Mouse (Mus musculus) naive thymus-derived CD4-positive, alpha-beta T cell, adult 2 months (primary cell): Measurements from ENCODE around the gene Chtf18.
"Not testable (repeated sequence)": the region's sequence is repeated elsewhere in the genome, so short reads cannot be mapped to it uniquely, and the experiment has no call there.

ENCODE experiments used
- DNase-seq: peaks from one replicate; pipeline ENCODE4 v3.0.0-alpha.2; 2011; ENCODE audit warnings: low read depth

Gene Chtf18

GRCm38 (mm10) chr17:25727265-25728008 is at the start of gene Chtf18, which contains the start of gene Rpusd1:
TSS of gene Chtf18 (minus strand) at chr17:25727419.
TSS of gene Rpusd1 (plus strand) at chr17:25727670.
- DNase-seq = peak; percentile 98

DNA sequence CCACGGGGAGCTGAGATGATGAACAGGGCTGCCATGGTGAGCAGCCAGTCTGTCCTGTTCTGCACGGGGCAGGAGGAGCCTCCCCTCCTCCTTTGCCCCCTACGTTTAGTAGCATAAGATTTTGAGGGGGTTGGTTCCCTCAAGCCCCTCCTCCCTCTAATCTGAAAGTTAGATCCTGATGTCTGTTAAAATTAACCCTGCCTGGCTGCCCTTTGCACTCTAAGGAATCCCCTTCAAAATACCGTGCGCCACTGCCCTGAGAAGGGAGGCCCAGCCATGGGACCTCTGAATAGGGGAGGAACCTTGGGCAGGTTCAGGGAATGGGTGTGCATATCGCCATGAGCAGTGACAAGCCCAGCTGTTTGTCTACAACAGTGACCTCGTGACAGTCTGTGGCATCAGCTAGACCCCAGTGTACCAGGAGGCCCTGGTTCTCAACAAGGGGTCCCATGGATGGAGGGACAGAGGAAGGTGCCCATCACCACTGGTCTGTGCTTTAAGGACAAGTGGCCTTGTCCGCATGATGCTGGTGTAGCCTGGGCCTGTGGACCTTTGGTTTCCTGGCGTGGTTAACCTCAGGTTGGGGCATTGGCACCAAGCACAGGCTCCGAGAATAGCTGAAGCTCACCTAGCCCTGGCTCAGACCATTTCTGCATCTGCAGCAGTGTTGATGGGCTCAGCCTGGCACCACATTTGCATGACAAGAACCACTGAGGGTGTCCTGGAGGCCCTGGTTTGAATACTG is 48.3 kb upstream of the Chtf18 start:
- no peak for DNase-seq

DNA sequence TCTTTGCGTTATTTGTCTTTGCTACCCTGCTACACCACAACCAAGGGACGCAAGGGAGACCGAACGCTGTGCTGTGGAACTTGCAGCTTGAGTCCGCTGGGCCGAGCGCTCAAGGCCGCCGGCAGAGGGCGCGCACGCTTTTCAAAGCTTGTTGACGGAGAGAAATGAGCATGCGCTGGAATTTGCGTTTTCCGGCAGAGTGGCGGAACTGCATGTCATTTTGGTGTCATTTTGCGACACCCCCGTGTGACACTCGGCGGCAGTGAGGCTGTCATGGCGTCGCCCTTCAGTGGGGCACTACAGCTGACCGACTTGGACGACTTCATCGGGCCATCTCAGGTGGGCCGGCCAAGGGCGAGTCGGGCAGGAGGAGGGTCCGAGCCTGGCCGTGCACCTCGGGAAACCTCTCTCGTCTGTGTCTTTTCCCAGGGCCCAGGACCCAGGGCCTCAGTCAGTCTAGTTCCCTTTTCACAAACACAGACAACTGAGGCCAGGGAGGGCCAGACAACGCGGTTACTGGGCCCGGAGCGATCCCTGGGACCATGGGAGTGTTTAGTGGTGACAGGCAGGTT is 46.4 kb upstream of the Chtf18 start, which contains the start of gene Narfl:
Narfl (plus strand) TSS at position 228 of the 572 bp plus-strand sequence.
- peak; percentile 99 for DNase-seq

DNA sequence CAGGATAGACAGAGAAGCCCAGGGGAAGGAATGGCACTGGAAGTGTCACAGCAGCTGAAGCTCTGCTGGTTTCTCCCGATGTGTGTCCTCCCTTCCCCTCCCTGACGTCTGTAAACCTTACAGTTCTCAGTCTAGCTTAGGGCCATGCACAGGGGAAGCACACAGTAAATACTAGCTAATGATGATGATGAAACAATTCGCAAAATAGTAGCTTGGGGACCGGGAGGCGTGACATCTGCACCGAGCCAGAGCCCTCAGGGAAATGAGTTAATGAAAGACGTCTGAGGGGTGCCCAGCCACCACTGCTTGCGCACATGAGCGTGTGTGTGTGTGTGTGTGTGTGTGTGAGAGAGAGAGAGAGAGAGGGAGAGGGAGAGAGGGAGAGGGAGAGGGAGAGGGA is 42.1 kb upstream of the Chtf18 start:
- no peak for DNase-seq

- no peak for DNase-seq
Measured at GRCm38 (mm10) chr17:25765886-25766285, 38.7 kb upstream of the Chtf18 start.

DNA sequence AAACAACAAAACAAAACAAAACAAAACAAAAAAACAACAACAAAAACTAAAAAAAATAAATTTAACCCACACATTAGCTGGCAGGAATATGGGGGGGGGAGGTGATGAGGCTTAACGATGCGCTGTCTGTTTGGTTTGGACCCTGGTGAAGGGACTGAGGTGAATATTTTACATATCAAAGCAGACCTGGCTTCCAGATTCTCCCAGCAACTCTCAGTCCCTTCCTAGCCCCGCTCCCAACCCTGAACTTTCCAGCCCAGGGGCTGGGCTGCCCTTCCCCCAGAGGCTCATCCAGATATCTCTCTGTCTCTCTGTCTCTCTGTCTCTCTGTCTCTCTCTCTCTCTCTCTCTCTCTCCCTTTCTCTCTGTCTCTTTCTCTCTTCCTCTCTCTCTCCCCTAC is 35.4 kb upstream of the Chtf18 start:
- no peak for DNase-seq

- DNase-seq = no peak
Measured at GRCm38 (mm10) chr17:25761561-25761970, 34.3 kb upstream of the Chtf18 start.

GRCm38 (mm10) chr17:25760148-25760547 is 32.9 kb upstream of the Chtf18 start:
- no peak for DNase-seq

GRCm38 (mm10) chr17:25757691-25758090 is 30.5 kb upstream of the Chtf18 start:
- DNase-seq = no peak

DNA sequence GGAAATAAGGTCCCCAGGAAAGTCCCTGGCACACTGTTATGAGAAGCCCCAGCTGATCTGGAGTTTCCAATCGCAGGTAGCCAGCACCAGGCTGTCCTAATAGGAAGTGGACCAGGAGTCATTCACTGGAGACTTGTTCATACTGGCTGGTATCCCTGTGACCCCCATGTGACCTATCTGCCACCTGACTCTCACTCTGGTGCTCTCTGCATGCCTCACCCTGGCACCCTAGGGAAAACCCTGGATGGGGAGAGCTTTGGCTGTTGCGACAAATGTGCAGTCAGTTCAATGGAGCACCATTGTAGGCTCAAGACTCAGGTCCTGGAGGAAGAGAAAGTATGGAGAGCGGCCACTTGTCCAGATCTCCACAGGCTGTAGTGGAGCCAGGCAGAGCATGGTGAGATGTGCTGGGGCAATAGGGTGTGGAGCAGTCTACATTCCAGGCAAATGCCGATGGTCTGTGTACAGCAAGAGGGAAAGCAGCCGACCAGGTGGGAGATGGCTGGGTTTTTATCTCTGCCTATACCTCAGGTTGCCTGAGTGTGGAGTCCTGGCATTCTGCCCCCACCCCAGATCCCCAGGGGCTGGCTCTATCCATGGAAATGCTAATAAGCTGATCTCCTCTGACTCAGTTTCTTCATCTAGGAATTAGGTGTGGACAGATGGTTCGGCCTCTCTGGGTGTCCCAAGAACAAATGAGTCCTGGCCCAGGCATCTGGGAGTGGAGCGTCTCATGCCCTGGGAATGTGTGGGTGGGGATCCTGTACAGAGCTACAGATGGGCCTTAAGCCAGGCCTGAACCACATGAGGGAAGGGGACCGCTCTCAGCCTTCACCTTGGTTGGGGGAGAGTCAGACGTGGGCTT is 29.4 kb upstream of the Chtf18 start:
- no peak for DNase-seq

GRCm38 (mm10) chr17:25755627-25756377 is 28.6 kb upstream of the Chtf18 start:
- no peak for DNase-seq

- DNase-seq = no peak
Measured at GRCm38 (mm10) chr17:25755086-25755485, 27.9 kb upstream of the Chtf18 start.

- DNase-seq = no peak
Measured at GRCm38 (mm10) chr17:25754241-25754640, 27.0 kb upstream of the Chtf18 start, which contains the start of gene Msln. TSS of gene Msln (minus strand) at chr17:25754378.

GRCm38 (mm10) chr17:25751446-25751845 is 24.2 kb upstream of the Chtf18 start:
- DNase-seq = no peak

GRCm38 (mm10) chr17:25749314-25749713 is 22.1 kb upstream of the Chtf18 start:
- no peak for DNase-seq

- DNase-seq = no peak
Measured at GRCm38 (mm10) chr17:25748238-25748637, 21.0 kb upstream of the Chtf18 start.

DNA sequence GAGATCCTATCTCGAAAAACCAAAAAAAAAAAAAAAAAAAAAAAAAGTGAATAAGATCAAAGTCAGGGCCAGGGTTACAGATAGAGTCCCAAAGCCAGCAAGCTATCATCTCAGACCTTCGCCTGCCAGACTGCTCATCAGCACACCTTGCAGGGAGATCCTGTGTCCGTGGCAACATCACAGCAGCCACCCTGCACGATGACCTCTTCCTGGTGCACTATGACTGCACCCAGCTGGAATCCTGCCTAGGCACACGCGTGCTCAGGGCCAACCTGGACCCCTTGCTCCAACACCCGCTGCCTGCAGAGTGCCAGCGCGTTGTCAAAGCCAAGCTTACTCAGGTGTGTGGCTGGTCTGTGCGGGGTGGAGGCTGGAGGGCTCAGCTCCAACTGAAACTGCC is 17.1 kb upstream of the Chtf18 start:
- no peak for DNase-seq

- no peak for DNase-seq
Measured at GRCm38 (mm10) chr17:25743831-25744230, 16.6 kb upstream of the Chtf18 start.

- not testable (repeated sequence) for DNase-seq
Measured at GRCm38 (mm10) chr17:25741471-25741870, 14.3 kb upstream of the Chtf18 start.

GRCm38 (mm10) chr17:25738861-25739260 is 11.6 kb upstream of the Chtf18 start:
- no peak for DNase-seq

DNA sequence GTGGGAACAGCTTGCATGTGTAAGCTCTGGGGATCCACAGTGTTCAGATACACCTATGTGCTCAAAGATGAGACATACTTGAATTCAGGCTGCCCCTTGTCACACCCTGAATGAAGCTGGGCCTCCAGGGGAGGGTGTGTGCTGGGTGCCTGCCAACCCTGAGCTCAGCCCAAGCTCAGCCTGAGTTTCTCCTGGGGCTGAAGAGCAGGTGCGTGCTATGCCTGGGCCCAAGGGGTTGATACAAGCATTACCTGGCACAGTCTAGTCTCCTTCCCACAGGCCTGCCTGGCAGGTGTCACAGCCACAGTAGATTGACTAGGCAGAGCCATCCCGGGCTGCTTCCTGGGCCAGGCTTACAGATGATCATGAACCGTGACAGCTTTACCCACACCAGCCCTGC is 8.5 kb upstream of the Chtf18 start, which contains the start of gene Mslnl:
Mslnl (plus strand) TSS at position 298 of the 400 bp plus-strand sequence.
- DNase-seq = no peak
